Mouse (Mus musculus): ENCODE results near the gene Rab3il1.

Gene Rab3il1

GRCm38 (mm10) chr19:10064173-10065012, 62.9 kb downstream of the Rab3il1 start:
- peak; percentile 80 for DNase-seq

- no peak for DNase-seq
These were observed 64.2 kb downstream of the Rab3il1 start for GRCm38 (mm10) chr19:10065465-10066188.

GRCm38 (mm10) chr19:10066189-10066500, 64.7 kb downstream of the Rab3il1 start:
- no peak for DNase-seq

GRCm38 (mm10) chr19:10066502-10066901, 65.0 kb downstream of the Rab3il1 start:
- DNase-seq, result no peak

GRCm38 (mm10) chr19:10067701-10068100, 66.2 kb downstream of the Rab3il1 start:
- DNase-seq, result no peak

GRCm38 (mm10) chr19:10070186-10070980, 68.9 kb downstream of the Rab3il1 start:
- peak; percentile 54 for DNase-seq

- no peak for DNase-seq
These were observed 69.7 kb downstream of the Rab3il1 start for GRCm38 (mm10) chr19:10071166-10071565.

- DNase-seq, result no peak
These were observed 70.4 kb downstream of the Rab3il1 start for GRCm38 (mm10) chr19:10071892-10072291.

GRCm38 (mm10) chr19:10073145-10073544, 71.7 kb downstream of the Rab3il1 start:
- DNase-seq, result no peak

GRCm38 (mm10) chr19:10078392-10078791, 76.9 kb downstream of the Rab3il1 start:
- no peak for DNase-seq

GRCm38 (mm10) chr19:10080384-10080783, 78.9 kb downstream of the Rab3il1 start:
- DNase-seq, result no peak

GRCm38 (mm10) chr19:10082105-10082504, 80.6 kb downstream of the Rab3il1 start:
- no peak for DNase-seq

- no peak for DNase-seq
These were observed 84.0 kb downstream of the Rab3il1 start for GRCm38 (mm10) chr19:10085454-10085853.

- no peak for DNase-seq
These were observed 85.5 kb downstream of the Rab3il1 start for GRCm38 (mm10) chr19:10086976-10087375.
